Mouse (Mus musculus) stomach, postnatal 0 days (tissue): ENCODE results near the gene Opcml.

ENCODE experiments used
- CTCF ChIP-seq: IDR thresholded peaks from 2 replicates; pipeline ENCODE4 v1.5.1; 2016; ENCODE audit warnings: antibody characterized with exemption, low read depth, mild to moderate bottlenecking, moderate library complexity
- EP300 ChIP-seq: optimal IDR thresholded peaks from 2 replicates; pipeline ENCODE3; 2016; ENCODE audit warnings: antibody characterized with exemption

DNA sequence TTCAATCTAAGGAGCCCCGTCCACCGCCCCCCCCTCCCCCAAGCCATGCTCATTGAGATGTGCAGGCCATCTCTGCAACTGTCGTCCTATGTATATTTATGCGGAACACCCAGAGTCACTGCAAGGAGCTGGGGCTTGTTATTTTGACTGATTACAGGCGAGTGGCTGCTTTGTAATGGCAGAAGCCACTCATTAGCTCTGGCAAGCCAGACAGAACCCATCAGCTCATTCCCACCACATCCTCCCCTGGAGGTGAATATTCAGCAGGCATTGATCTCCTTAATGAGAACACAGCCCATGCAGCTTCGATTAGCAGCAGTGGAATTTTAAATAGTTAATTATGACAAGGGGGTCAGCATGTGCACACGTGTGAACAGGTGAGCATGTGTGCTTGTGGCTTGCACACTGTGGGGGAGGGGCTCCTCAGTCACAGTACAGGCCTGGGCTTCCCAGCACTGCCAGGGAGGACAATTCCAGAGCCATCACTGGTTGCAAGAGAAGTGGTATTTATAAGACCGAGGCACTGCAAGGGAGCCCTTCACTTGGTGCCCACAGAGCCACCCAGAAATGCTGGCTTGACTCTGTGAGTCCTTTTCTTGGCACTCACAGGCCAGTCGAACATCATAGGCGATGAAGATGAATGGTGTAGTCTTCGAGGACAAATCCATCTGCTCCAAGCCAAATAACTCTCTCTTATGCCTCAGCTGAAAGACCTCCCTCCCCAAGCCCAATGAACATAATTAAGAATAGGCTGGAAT, 516.0 kb downstream of the Opcml start:
- no peak for TF ChIP-seq CTCF
- no peak for TF ChIP-seq EP300
